ENCODE assay signal across 21 mouse cellular contexts in genomic region chr1:176078410-176078809, GRCm38 (mm10).
"Had no signal": no experiment of that assay in that cellular context is flagged by ENCODE, and none has a peak within 500 bp of the region (broad histone marks: within the 10 kb centered on the region; RNA-seq: fewer than 3 reads in every experiment).

No protein-coding gene starts in this region.

- ATAC-seq: intestine, embryonic 16.5 days; midbrain, embryonic 13.5 days; midbrain, embryonic 16.5 days had no signal

- H3K9me3 ChIP-seq: limb, embryonic 10.5 days; limb, embryonic 13.5 days; midbrain, embryonic 10.5 days; midbrain, embryonic 13.5 days; neural tube, embryonic 13.5 days had no signal

- H3K9ac ChIP-seq: limb, embryonic 13.5 days; midbrain, embryonic 13.5 days; neural tube, embryonic 13.5 days had no signal

- H3K27me3 ChIP-seq: limb, embryonic 13.5 days; midbrain, embryonic 13.5 days; neural tube, embryonic 13.5 days had no signal

- DNase-seq: kidney, adult 18-20 months; kidney, adult 9 months; kidney, postnatal 14 days; kidney, postnatal 4 days; lung, adult 2 months; lung, postnatal 14 days; lung, postnatal 4 days; right cerebral cortex, postnatal 14 days; right cerebral cortex, postnatal 4 days; thymus, adult 2 months; thymus, postnatal 14 days; thymus, postnatal 4 days had no signal

- H3K4me3 ChIP-seq: limb, embryonic 10.5 days; limb, embryonic 13.5 days; midbrain, embryonic 10.5 days; midbrain, embryonic 13.5 days; myocyte; neural tube, embryonic 13.5 days had no signal

- H3K36me3 ChIP-seq: limb, embryonic 10.5 days; limb, embryonic 13.5 days; midbrain, embryonic 10.5 days; midbrain, embryonic 13.5 days; neural tube, embryonic 13.5 days had no signal

- H3K4me2 ChIP-seq: limb, embryonic 13.5 days; midbrain, embryonic 13.5 days; neural tube, embryonic 13.5 days had no signal

- H3K27ac ChIP-seq: limb, embryonic 10.5 days; limb, embryonic 13.5 days; midbrain, embryonic 10.5 days; midbrain, embryonic 13.5 days; neural tube, embryonic 13.5 days; stomach, postnatal 0 days had no signal

- H3K4me1 ChIP-seq: midbrain, embryonic 10.5 days had no signal
